Mouse (Mus musculus) liver, embryonic 11.5 days (tissue): ENCODE measurements around the gene Msantd3. TPM values are rescaled to one million over a fixed set of nuclear protein-coding genes. Genes with fewer than 3 reads are reported as not detected.

Source experiments
- ATAC-seq: fragments of 200-750 bp; cut with Nextera tagmentation; replicated peaks from 2 replicates; pipeline ENCODE4 v1.8.0; 2017; ENCODE audit warnings: moderate number of reproducible peaks, mild to moderate bottlenecking, moderate TSS enrichment, moderate library complexity; ENCODE audit not compliant: low FRiP score
- DNase-seq: peaks from one replicate; pipeline ENCODE4 v3.0.0-alpha.2; 2017; ENCODE audit warnings: low spot score
- H3K27ac ChIP-seq: fragments of 300-500 bp; sonication (generic); 2 replicates; pipeline ENCODE4 v1.5.1; 2014; ENCODE audit warnings: mild to moderate bottlenecking, low read depth, low read length, control low read depth
- H3K27me3 ChIP-seq: fragments of 300-500 bp; sonication (generic); replicated peaks from 2 replicates; pipeline ENCODE4 v1.6.1; 2014; ENCODE audit warnings: low read length, mixed read lengths; ENCODE audit not compliant: control insufficient read depth, insufficient read depth
- H3K36me3 ChIP-seq: fragments of 300-500 bp; sonication (generic); 2 replicates; pipeline ENCODE4 v1.6.1; 2014; ENCODE audit warnings: mild to moderate bottlenecking, low read length, moderate library complexity, mixed read lengths; ENCODE audit not compliant: control insufficient read depth, insufficient read depth
- H3K4me1 ChIP-seq: fragments of 300-500 bp; sonication (generic); replicated peaks from 2 replicates; pipeline ENCODE4 v1.6.1; 2014; ENCODE audit warnings: low read length, mixed read lengths; ENCODE audit not compliant: control insufficient read depth, insufficient read depth
- H3K4me2 ChIP-seq: fragments of 300-500 bp; sonication (generic); 2 replicates; pipeline ENCODE4 v1.6.1; 2014; ENCODE audit warnings: mild to moderate bottlenecking, control low read depth, moderate library complexity
- H3K4me3 ChIP-seq: fragments of 300-500 bp; sonication (generic); 2 replicates; pipeline ENCODE4 v1.5.1; 2014; ENCODE audit warnings: low read depth, low read length, control low read depth
- H3K9ac ChIP-seq: fragments of 300-500 bp; sonication (generic); 2 replicates; pipeline ENCODE4 v1.6.1; 2014; ENCODE audit warnings: low read depth, low read length, control low read depth
- H3K9me3 ChIP-seq: fragments of 300-500 bp; sonication (generic); 2 replicates; pipeline ENCODE4 v1.6.1; 2016; ENCODE audit warnings: low read length, inconsistent platforms, mixed read lengths; ENCODE audit not compliant: control insufficient read depth
- WGBS: fragments of 180-500 bp; shearing (Covaris S2); extraction: QIAGEN DNeasy Blood & Tissue Kit; methylation state at CpG from one replicate; pipeline ENCODE4 v1.1.7; 2014; 5-methylcytosine and 5-hydroxymethylcytosine counted together
- polyA plus RNA-seq: library from polyadenylated mRNA; unstranded; fragments of >200 nt; fragmentation: Nextera tagmentation; extraction: Ambion mirVana; gene quantifications from 2 replicates; pipeline ENCODE4 v1.2.1, GENCODE M21; 2014

Gene Msantd3
- polyA plus RNA-seq, 1 experiment from 2014 or later = 16.6 TPM

DNA sequence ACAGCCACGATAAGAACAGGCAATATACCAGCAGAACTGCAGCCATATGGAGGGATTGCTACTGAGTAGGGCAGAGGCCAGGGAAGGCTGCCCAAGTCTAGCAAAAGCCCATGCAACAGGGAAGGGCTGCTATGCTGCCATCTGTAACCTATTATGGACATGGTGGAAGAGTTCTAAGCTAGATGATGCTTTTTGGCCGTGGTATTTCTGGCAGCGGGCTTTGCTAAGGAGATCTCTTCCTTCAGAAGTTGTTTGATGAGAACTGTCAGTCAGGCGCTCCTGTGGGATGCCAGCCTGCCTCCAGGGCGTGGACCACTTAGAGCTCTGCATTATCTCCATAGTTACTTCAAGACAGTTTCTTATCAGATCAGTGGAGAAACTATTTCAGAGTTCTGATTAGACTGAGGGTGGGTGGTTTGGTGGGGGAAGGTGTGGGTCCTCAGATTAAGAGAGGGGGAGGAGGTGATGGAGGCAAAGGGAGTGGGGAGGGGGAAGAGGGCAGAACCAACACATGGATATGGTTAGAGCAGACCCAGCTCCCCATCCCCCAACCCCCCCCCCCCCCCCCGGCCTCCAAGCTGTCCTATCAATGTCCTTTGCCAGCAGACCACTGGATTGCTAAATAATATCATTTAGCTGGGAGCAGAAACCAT, 8.8 kb downstream of the Msantd3 start:
- no peaks in the 10 kb centered on the region for H3K9me3 ChIP-seq
- H3K27me3 ChIP-seq = no peaks in the 10 kb centered on the region
- ATAC-seq (no peak), DNase-seq (no peak)
- H3K27ac ChIP-seq = no peak overlapping the region
- H3K4me1 ChIP-seq = peaks cover 12% of the 10 kb centered on the region
- no peak overlapping the region for H3K4me2 ChIP-seq
- H3K36me3 ChIP-seq = peaks cover 5% of the 10 kb centered on the region; the same call in 1 of the 2 replicates
- WGBS = 52% methylated on average over 6 of the region's 6 CpGs
- H3K9ac ChIP-seq = no peak overlapping the region
- H3K4me3 ChIP-seq = no peak overlapping the region

DNA sequence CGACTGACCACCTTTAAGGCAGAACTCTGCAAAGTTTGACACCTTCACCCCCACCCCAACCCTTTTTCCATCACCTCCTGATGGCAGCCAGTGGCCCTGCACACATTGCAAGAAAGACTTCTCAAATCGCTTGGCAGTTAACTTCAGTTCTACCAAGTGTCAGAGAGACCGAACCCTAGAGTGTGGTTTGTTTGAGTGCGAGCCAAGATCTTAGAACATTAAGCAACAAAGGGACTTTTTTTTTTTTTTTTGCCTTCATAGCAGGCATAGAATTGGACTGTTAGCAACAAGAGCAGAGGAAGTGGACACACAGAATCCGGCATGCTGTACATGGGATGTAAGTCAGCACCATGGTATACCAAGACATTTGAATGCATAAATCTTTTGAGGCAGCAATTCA, 9.9 kb downstream of the Msantd3 start:
- Histone ChIP-seq H3K4me1 (peaks cover 12% of the 10 kb centered on the region), H3K4me3 (no peak overlapping the region), H3K36me3 (peaks cover 7% of the 10 kb centered on the region; the same call in 1 of the 2 replicates), H3K27ac (no peak overlapping the region), H3K9me3 (no peaks in the 10 kb centered on the region), H3K4me2 (no peak overlapping the region), H3K27me3 (no peaks in the 10 kb centered on the region), H3K9ac (no peak overlapping the region)
- 77% methylated on average over 5 of the region's 5 CpGs for WGBS
- DNase-seq (no peak), ATAC-seq (no peak)

DNA sequence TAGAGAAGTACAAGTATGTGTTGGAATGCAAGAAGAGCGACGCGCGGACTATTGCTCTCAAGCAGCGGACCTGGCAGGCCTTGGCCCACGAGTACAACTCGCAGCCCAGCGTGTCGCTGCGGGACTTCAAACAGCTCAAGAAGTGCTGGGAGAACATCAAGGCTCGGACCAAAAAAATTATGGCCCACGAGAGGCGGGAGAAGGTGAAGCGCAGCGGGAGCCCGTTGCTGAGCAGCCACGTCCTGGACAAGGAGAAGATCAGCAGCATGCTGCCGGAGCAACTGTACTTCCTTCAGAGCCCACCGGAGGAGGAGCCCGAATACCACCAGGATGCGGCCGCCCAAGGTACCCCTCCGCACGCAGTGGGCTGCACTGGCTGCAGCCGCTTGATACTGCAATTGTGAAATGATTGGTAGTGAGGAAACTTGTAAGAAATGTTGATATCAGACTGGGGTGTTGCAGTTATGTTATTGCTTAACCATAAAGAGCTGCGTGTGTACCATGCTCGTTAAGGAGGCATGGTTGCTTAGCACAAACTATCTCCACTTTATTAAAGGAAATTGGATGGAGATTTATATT, 12.8 kb downstream of the Msantd3 start:
- no peak for ATAC-seq
- Histone ChIP-seq H3K27ac (no peak overlapping the region), H3K36me3 (peaks cover 7% of the 10 kb centered on the region; the same call in 1 of the 2 replicates), H3K9me3 (no peaks in the 10 kb centered on the region), H3K9ac (no peak overlapping the region), H3K4me2 (no peak overlapping the region), H3K4me1 (no peaks in the 10 kb centered on the region), H3K4me3 (no peak overlapping the region), H3K27me3 (no peaks in the 10 kb centered on the region)
- WGBS = 93% methylated on average over 27 of the region's 27 CpGs
- DNase-seq = no peak

DNA sequence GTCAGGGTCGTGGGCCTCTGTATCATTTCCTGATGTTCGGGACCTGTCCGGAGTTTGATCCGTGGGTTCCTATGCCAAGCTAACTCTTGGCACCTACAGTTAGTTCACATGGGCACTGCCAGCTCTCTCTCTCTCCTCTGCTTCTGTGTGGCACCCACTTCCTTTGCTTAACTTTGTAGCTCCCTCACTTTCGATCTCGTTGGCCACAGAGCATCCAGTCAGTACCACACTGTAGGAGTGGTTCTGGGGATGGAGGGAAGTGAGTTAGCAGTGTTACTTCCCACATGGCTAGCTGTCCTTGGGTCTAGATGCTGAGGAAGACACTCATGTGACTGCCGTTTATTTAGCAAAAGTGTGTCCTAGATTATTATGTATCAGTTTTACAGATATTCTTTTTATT, 14.4 kb downstream of the Msantd3 start:
- ATAC-seq = no peak
- Histone ChIP-seq H3K4me1 (no peaks in the 10 kb centered on the region), H3K4me2 (no peak overlapping the region), H3K9ac (no peak overlapping the region), H3K4me3 (no peak overlapping the region), H3K9me3 (no peaks in the 10 kb centered on the region), H3K36me3 (peaks cover 7% of the 10 kb centered on the region; the same call in 1 of the 2 replicates), H3K27ac (no peak overlapping the region), H3K27me3 (no peaks in the 10 kb centered on the region)
- DNase-seq = no peak
- WGBS = 80% methylated on average over 7 of the region's 7 CpGs

DNA sequence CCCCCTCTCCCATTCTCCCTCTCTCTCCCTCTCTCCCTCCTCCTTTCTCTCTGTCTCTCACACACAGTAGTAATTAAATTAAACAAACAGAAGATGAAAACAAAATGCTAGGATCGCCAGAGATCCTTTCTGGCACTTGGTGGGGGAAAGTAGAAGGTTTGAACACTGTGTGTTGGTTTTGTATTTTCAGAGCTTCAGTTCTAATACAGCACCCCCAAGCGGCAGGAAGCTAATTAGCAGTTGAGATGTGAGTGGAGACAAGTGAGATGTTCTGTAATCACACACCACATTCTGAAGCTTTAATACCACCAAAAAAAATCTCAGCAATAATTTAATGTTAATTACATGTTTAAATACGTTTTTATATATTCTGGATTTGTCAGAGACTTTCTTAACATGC, 16.0 kb downstream of the Msantd3 start:
- no peak overlapping the region for H3K27ac ChIP-seq
- peaks cover 7% of the 10 kb centered on the region; the same call in 1 of the 2 replicates for H3K36me3 ChIP-seq
- 8% methylated on average over 3 of the region's 3 CpGs for WGBS
- no peak overlapping the region for H3K4me2 ChIP-seq
- no peak overlapping the region for H3K9ac ChIP-seq
- H3K9me3 ChIP-seq = no peaks in the 10 kb centered on the region
- ATAC-seq (no peak), DNase-seq (no peak)
- no peaks in the 10 kb centered on the region for H3K4me1 ChIP-seq
- H3K27me3 ChIP-seq = no peaks in the 10 kb centered on the region
- no peak overlapping the region for H3K4me3 ChIP-seq

DNA sequence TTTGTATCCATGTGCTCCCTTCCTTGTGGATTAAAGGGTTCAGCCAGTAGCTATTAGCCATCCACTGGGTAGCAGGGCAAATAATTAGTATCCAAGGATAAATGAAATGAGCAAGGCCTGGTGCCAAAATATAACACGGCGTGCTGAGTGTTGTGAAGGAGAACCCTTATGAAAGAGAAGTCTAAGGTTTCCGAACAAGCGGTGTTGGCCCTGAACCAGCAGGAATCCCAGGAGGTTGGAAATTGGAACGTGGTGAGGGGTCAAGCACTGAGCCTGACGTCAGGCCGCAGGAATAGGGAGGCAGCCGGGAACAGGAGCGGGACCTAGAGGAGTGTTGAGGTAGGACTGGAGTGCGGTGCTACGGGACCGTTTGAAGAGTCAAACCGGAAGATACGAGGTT, 19.9 kb downstream of the Msantd3 start:
- no peaks in the 10 kb centered on the region for H3K27me3 ChIP-seq
- H3K4me1 ChIP-seq = no peaks in the 10 kb centered on the region
- H3K36me3 ChIP-seq = no peaks in the 10 kb centered on the region; the same call in 1 of the 2 replicates
- H3K4me3 ChIP-seq = no peak overlapping the region
- ATAC-seq (no peak), DNase-seq (no peak)
- no peaks in the 10 kb centered on the region for H3K9me3 ChIP-seq
- WGBS = 91% methylated on average over 14 of the region's 14 CpGs
- no peak overlapping the region for H3K27ac ChIP-seq
- no peak overlapping the region for H3K4me2 ChIP-seq
- H3K9ac ChIP-seq = no peak overlapping the region

DNA sequence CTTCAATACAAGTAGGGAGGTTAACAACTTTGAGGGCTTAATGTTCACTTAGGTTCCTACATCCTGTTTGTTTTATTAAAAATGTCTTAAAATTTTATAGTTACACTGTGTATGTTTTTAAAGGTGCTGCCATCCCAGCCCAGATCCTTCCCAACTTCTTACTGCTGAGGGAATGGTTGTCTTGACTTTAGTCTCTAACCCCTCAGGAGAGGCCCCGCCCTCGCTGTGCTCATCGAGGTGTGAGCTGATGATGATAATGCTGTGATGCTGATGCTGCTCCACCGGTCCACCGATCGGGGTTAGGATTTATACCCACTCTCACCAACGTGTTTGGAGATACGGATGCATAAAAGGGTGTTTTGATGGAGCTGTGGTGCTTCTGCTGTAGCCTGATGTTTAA, 22.1 kb downstream of the Msantd3 start:
- no peak for DNase-seq
- no peak overlapping the region for H3K27ac ChIP-seq
- H3K4me3 ChIP-seq = no peak overlapping the region
- no peak overlapping the region for H3K9ac ChIP-seq
- H3K4me2 ChIP-seq = no peak overlapping the region
- no peaks in the 10 kb centered on the region for H3K4me1 ChIP-seq
- WGBS = 87% methylated on average over 8 of the region's 8 CpGs
- no peak for ATAC-seq
- no peaks in the 10 kb centered on the region for H3K27me3 ChIP-seq
- H3K36me3 ChIP-seq = no peaks in the 10 kb centered on the region; the same call in 1 of the 2 replicates
- H3K9me3 ChIP-seq = no peaks in the 10 kb centered on the region

DNA sequence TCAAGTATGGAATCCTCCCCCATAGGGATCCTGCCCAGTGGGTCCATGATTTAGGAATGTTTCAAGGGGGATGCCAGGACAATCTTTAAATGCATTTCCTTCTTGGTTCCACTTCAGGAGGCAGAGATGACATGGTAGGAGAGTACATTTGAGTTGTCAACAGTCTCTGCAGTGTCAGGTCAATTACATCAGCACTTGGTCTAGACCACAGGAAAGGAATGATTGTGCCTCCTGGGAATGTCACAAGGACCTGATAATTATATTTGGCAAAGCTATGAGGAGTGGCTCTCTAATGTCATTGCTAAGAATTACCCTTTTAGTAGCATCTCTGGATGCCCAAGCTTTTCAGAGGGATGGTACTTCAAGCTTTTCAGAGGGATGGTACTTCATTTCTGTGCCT, 25.2 kb downstream of the Msantd3 start:
- Histone ChIP-seq H3K27me3 (no peaks in the 10 kb centered on the region), H3K9ac (no peak overlapping the region), H3K36me3 (no peaks in the 10 kb centered on the region), H3K4me1 (no peaks in the 10 kb centered on the region), H3K9me3 (no peaks in the 10 kb centered on the region), H3K27ac (no peak overlapping the region), H3K4me2 (no peak overlapping the region), H3K4me3 (no peak overlapping the region)
- no peak for DNase-seq
- ATAC-seq = no peak

DNA sequence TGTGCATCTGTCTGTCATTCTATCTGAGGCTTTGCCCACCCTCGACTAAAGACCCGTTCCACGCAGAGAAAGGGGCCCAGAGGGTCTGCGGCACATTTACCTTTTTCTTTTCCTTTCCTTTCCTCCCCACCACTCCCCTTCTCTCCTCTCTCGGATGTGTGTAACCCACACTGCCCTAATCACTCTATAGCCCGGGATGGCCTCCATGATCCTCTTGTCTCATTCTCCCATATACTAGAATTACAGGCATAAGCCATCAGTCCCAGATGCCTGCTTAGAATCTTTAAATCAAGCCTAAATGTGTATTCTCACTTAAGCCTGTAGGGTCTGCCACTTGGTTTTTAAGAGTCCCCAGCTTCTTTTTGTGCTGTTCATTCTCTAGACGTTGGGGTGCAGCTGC, 36.6 kb downstream of the Msantd3 start:
- no peak overlapping the region for H3K27ac ChIP-seq
- 87% methylated on average over 7 of the region's 7 CpGs for WGBS
- H3K4me1 ChIP-seq = no peaks in the 10 kb centered on the region
- ATAC-seq = no peak
- no peak for DNase-seq
- no peak overlapping the region for H3K4me2 ChIP-seq
- no peaks in the 10 kb centered on the region for H3K36me3 ChIP-seq
- H3K9me3 ChIP-seq = no peaks in the 10 kb centered on the region
- no peaks in the 10 kb centered on the region for H3K27me3 ChIP-seq
- H3K9ac ChIP-seq = no peak overlapping the region
- no peak overlapping the region for H3K4me3 ChIP-seq
